Mouse (Mus musculus): ENCODE measurements around the gene Epn2. TPM values are rescaled to one million over a fixed set of nuclear protein-coding genes. Genes with fewer than 3 reads are reported as not detected.

Gene Epn2
- polyA plus RNA-seq, 1 experiment from 2014 or later, result 41.0 TPM

GRCm38 (mm10) chr11:61541106-61541505, 38.4 kb downstream of the Epn2 start:
- DNase-seq (ENCODE audit: low spot score) (no peak), ATAC-seq (no peak)
- H3K27ac ChIP-seq (ENCODE audit: low read length), result no peak overlapping the region
- WGBS, result 98% methylated on average over 2 of the region's 2 CpGs
- H3K4me1 ChIP-seq (ENCODE audit: insufficient read depth, low read depth, low read length), result 0 out of 2 replicates have a peak, but pooled peaks cover 3% of the 10 kb centered on the region
- H3K4me2 ChIP-seq (replicated peaks; ENCODE audit: low read depth, low read length), result no peak overlapping the region
- TF ChIP-seq EP300 (IDR thresholded peaks at IDR 0.05) (no peak), CTCF (IDR thresholded peaks at IDR 0.05) (no peak)
- H3K4me3 ChIP-seq (ENCODE audit: low read depth, low read length), result no peak overlapping the region
- H3K9me3 ChIP-seq (ENCODE audit: low read length), result no peaks in the 10 kb centered on the region
- no peaks in the 10 kb centered on the region for H3K27me3 ChIP-seq (replicated peaks; ENCODE audit: insufficient read depth, low read length)
- peaks cover 7% of the 10 kb centered on the region for H3K36me3 ChIP-seq (ENCODE audit: insufficient read depth, low read length)
- no peak overlapping the region for H3K9ac ChIP-seq (replicated peaks; ENCODE audit: low read depth)

GRCm38 (mm10) chr11:61540642-61541041, 38.8 kb downstream of the Epn2 start:
- WGBS, result 76% methylated on average over 7 of the region's 7 CpGs
- Histone ChIP-seq H3K9me3 (ENCODE audit: low read length) (no peaks in the 10 kb centered on the region), H3K4me1 (ENCODE audit: insufficient read depth, low read depth, low read length) (0 out of 2 replicates have a peak, but pooled peaks cover 7% of the 10 kb centered on the region)

DNA sequence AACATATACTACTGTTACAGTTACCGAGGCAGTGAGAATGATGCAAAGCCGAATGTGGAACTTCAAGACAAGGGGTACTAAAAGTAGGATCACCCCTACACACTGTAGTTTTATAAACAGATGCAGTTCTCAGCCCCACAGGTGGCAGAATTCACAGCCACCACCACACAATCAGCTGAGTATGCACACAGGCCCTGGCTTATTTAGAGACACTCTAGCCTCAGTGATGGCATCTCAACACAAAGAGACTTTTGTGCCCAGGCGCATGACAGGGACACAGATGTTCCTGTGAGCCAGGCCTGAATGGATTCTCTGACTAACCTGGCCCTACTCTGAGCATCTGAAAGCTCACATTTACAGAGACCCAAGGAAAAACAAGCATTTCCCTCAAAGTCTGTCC, 42.1 kb downstream of the Epn2 start:
- ATAC-seq (no peak), DNase-seq (ENCODE audit: low spot score) (no peak)
- H3K27me3 ChIP-seq (replicated peaks; ENCODE audit: insufficient read depth, low read length), result no peaks in the 10 kb centered on the region
- peaks cover 10% of the 10 kb centered on the region; the same call in 1 of the 2 replicates for H3K4me1 ChIP-seq (ENCODE audit: insufficient read depth, low read depth, low read length)
- H3K27ac ChIP-seq (ENCODE audit: low read length), result no peak overlapping the region
- H3K9ac ChIP-seq (replicated peaks; ENCODE audit: low read depth), result no peak overlapping the region
- no peak overlapping the region for H3K4me3 ChIP-seq (ENCODE audit: low read depth, low read length)
- no peaks in the 10 kb centered on the region for H3K36me3 ChIP-seq (ENCODE audit: insufficient read depth, low read length)
- no peaks in the 10 kb centered on the region for H3K9me3 ChIP-seq (ENCODE audit: low read length)
- TF ChIP-seq EP300 (IDR thresholded peaks at IDR 0.05) (no peak), CTCF (IDR thresholded peaks at IDR 0.05) (no peak)
- H3K4me2 ChIP-seq (replicated peaks; ENCODE audit: low read depth, low read length), result no peak overlapping the region
- WGBS, result 74% methylated on average over 3 of the region's 3 CpGs

More at GRCm38 (mm10) chr11:61540642-61541041, 38.8 kb downstream of the Epn2 start:
- Histone ChIP-seq H3K27ac (ENCODE audit: low read length) (no peak overlapping the region), H3K9ac (replicated peaks; ENCODE audit: low read depth) (no peak overlapping the region), H3K36me3 (ENCODE audit: insufficient read depth, low read length) (peaks cover 5% of the 10 kb centered on the region; the same call in 1 of the 2 replicates), H3K4me2 (replicated peaks; ENCODE audit: low read depth, low read length) (no peak overlapping the region), H3K27me3 (replicated peaks; ENCODE audit: insufficient read depth, low read length) (no peaks in the 10 kb centered on the region), H3K4me3 (ENCODE audit: low read depth, low read length) (no peak overlapping the region)
- no peak for DNase-seq (ENCODE audit: low spot score)
- ATAC-seq, result no peak
- no peak for TF ChIP-seq EP300 (IDR thresholded peaks at IDR 0.05)
- no peak for TF ChIP-seq CTCF (IDR thresholded peaks at IDR 0.05)

GRCm38 (mm10) chr11:61536952-61537351, 42.5 kb downstream of the Epn2 start:
- Histone ChIP-seq H3K4me1 (ENCODE audit: insufficient read depth, low read depth, low read length) (peaks cover 8% of the 10 kb centered on the region; the same call in 1 of the 2 replicates), H3K36me3 (ENCODE audit: insufficient read depth, low read length) (no peaks in the 10 kb centered on the region), H3K27ac (ENCODE audit: low read length) (no peak overlapping the region), H3K4me2 (replicated peaks; ENCODE audit: low read depth, low read length) (no peak overlapping the region), H3K9ac (replicated peaks; ENCODE audit: low read depth) (no peak overlapping the region), H3K4me3 (ENCODE audit: low read depth, low read length) (no peak overlapping the region), H3K27me3 (replicated peaks; ENCODE audit: insufficient read depth, low read length) (no peaks in the 10 kb centered on the region), H3K9me3 (ENCODE audit: low read length) (no peaks in the 10 kb centered on the region)
- DNase-seq (ENCODE audit: low spot score), result peak; percentile 21
- no peak for ATAC-seq
- 37% methylated on average over 3 of the region's 3 CpGs for WGBS
- TF ChIP-seq CTCF (IDR thresholded peaks at IDR 0.05), result no peak
- TF ChIP-seq EP300 (IDR thresholded peaks at IDR 0.05), result peak; percentile 51; the same call in 1 of the 2 replicates

GRCm38 (mm10) chr11:61535530-61535929, 44.0 kb downstream of the Epn2 start:
- Histone ChIP-seq H3K9ac (replicated peaks; ENCODE audit: low read depth) (no peak overlapping the region), H3K4me2 (replicated peaks; ENCODE audit: low read depth, low read length) (no peak overlapping the region), H3K27me3 (replicated peaks; ENCODE audit: insufficient read depth, low read length) (no peaks in the 10 kb centered on the region), H3K4me3 (ENCODE audit: low read depth, low read length) (no peak overlapping the region), H3K27ac (ENCODE audit: low read length) (peak overlapping the region; percentile 57), H3K4me1 (ENCODE audit: insufficient read depth, low read depth, low read length) (peaks cover 8% of the 10 kb centered on the region; the same call in 1 of the 2 replicates), H3K36me3 (ENCODE audit: insufficient read depth, low read length) (no peaks in the 10 kb centered on the region), H3K9me3 (ENCODE audit: low read length) (no peaks in the 10 kb centered on the region)
- WGBS, result 34% methylated on average over 1 of the region's 1 CpGs
- ATAC-seq (peak; percentile 82), DNase-seq (ENCODE audit: low spot score) (peak; percentile 81)
- TF ChIP-seq EP300 (IDR thresholded peaks at IDR 0.05) (peak; percentile 59), CTCF (IDR thresholded peaks at IDR 0.05) (no peak; the same call in 1 of the 2 replicates)

GRCm38 (mm10) chr11:61533571-61533970, 45.9 kb downstream of the Epn2 start:
- TF ChIP-seq CTCF (IDR thresholded peaks at IDR 0.05) (no peak), EP300 (IDR thresholded peaks at IDR 0.05) (peak; percentile 79)
- Histone ChIP-seq H3K27me3 (replicated peaks; ENCODE audit: insufficient read depth, low read length) (no peaks in the 10 kb centered on the region), H3K9me3 (ENCODE audit: low read length) (no peaks in the 10 kb centered on the region), H3K4me3 (ENCODE audit: low read depth, low read length) (no peak overlapping the region), H3K4me1 (ENCODE audit: insufficient read depth, low read depth, low read length) (peaks cover 19% of the 10 kb centered on the region; the same call in 1 of the 2 replicates), H3K4me2 (replicated peaks; ENCODE audit: low read depth, low read length) (no peak overlapping the region), H3K27ac (ENCODE audit: low read length) (peak overlapping the region; percentile 73), H3K36me3 (ENCODE audit: insufficient read depth, low read length) (peaks cover 4% of the 10 kb centered on the region; the same call in 1 of the 2 replicates), H3K9ac (replicated peaks; ENCODE audit: low read depth) (no peak overlapping the region)
- DNase-seq (ENCODE audit: low spot score) (peak; percentile 56), ATAC-seq (peak; percentile 77)
- WGBS, result 57% methylated on average over 5 of the region's 5 CpGs

Data from lung, postnatal 0 days (tissue).